Mouse (Mus musculus): Measurements from ENCODE around the gene Abcc5. TPM values are rescaled to one million over a fixed set of nuclear protein-coding genes. Genes with fewer than 3 reads are reported as not detected.

Abcc5 gene
- polyA plus RNA-seq, 1 experiment, result 19.1 TPM

DNA sequence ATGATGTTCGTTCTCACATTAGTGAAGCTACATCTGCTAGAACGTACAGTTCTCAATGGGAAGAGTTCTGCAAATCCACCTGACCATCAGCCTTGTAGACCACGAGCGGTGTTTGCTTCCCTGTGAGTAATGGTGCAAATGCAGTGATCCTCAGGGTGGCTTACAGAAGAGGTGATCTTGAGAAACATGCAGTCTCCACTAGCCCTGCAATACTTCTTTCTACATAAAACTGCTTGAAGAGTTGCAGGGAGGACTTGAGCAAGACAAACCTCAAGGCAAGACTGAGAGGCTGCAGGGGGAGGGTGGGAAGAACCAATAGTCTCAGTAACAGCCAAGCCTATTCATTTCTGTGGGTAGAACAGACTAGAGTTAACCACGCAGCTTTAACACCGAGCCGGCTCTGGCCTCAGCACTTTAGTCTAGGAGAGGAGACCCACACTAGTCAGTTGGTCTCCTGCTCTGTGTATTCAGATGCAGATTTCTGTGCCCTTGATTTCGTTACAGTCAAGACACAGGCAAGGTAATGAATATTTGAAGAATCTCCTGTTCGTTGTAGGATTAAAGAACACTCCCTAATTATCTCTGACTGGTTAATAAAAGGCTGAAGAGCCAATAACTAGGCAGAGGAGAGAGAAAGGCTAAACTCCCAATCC, 66.4 kb downstream of the Abcc5 start:
- Histone ChIP-seq H3K27ac (ENCODE audit: insufficient read depth, low read depth, low read length) (no peak overlapping the region), H3K36me3 (ENCODE audit: control insufficient read depth, insufficient read depth, low read length) (0 out of 2 replicates have a peak, but pooled peaks cover 2% of the 10 kb centered on the region), H3K4me1 (ENCODE audit: control insufficient read depth, insufficient read depth, insufficient read length, low read length) (peaks cover 17% of the 10 kb centered on the region; the same call in 1 of the 2 replicates), H3K27me3 (ENCODE audit: control insufficient read depth, insufficient read depth, low read length) (no peaks in the 10 kb centered on the region), H3K4me3 (ENCODE audit: low read depth, low read length) (no peak overlapping the region)
- WGBS, result 84% methylated on average over 9 of the region's 9 CpGs
- TF ChIP-seq CTCF (IDR thresholded peaks at IDR 0.05; ENCODE audit: extremely low read depth, insufficient read length, insufficient replicate concordance, low read depth, low read length) (no peak), POLR2A (IDR thresholded peaks at IDR 0.05; ENCODE audit: low read depth, low read length) (no peak)

DNA sequence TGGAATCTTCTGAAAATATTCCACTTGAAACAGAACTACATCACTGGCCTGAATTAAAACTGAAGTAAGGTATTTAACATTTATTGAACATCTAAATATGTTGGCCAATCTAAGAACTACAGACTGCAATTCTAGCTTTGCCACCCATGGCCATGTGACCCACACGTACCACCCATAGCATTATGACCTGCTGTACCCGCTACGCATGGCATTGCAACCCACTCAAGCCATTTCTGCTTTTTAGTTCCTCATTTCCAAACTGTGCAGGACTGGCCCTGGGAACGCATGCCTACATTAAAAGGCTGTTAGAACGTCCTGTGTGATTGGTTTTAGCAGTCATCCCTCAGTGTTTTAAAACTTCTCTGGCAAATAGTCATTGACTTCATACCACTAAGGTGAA, 68.4 kb downstream of the Abcc5 start:
- H3K4me3 ChIP-seq (ENCODE audit: low read depth, low read length), result no peak overlapping the region
- H3K27me3 ChIP-seq (ENCODE audit: control insufficient read depth, insufficient read depth, low read length), result no peaks in the 10 kb centered on the region
- H3K4me1 ChIP-seq (ENCODE audit: control insufficient read depth, insufficient read depth, insufficient read length, low read length), result peaks cover 11% of the 10 kb centered on the region; the same call in 1 of the 2 replicates
- WGBS, result 86% methylated on average over 5 of the region's 5 CpGs
- no peak overlapping the region for H3K27ac ChIP-seq (ENCODE audit: insufficient read depth, low read depth, low read length)
- TF ChIP-seq POLR2A (IDR thresholded peaks at IDR 0.05; ENCODE audit: low read depth, low read length), result no peak
- no peak for TF ChIP-seq CTCF (IDR thresholded peaks at IDR 0.05; ENCODE audit: extremely low read depth, insufficient read length, insufficient replicate concordance, low read depth, low read length)
- H3K36me3 ChIP-seq (ENCODE audit: control insufficient read depth, insufficient read depth, low read length), result 0 out of 2 replicates have a peak, but pooled peaks cover 2% of the 10 kb centered on the region

GRCm38 (mm10) chr16:20354762-20355161, 71.4 kb downstream of the Abcc5 start:
- Histone ChIP-seq H3K4me3 (ENCODE audit: low read depth, low read length) (no peak overlapping the region), H3K4me1 (ENCODE audit: control insufficient read depth, insufficient read depth, insufficient read length, low read length) (peaks cover 12% of the 10 kb centered on the region; the same call in 1 of the 2 replicates), H3K36me3 (ENCODE audit: control insufficient read depth, insufficient read depth, low read length) (0 out of 2 replicates have a peak, but pooled peaks cover 3% of the 10 kb centered on the region), H3K27ac (ENCODE audit: insufficient read depth, low read depth, low read length) (no peak overlapping the region), H3K27me3 (ENCODE audit: control insufficient read depth, insufficient read depth, low read length) (no peaks in the 10 kb centered on the region)
- WGBS, result 93% methylated on average over 2 of the region's 2 CpGs
- no peak for TF ChIP-seq POLR2A (IDR thresholded peaks at IDR 0.05; ENCODE audit: low read depth, low read length)
- TF ChIP-seq CTCF (IDR thresholded peaks at IDR 0.05; ENCODE audit: extremely low read depth, insufficient read length, insufficient replicate concordance, low read depth, low read length), result no peak

GRCm38 (mm10) chr16:20354011-20354410, 72.2 kb downstream of the Abcc5 start:
- Histone ChIP-seq H3K4me1 (ENCODE audit: control insufficient read depth, insufficient read depth, insufficient read length, low read length) (peaks cover 12% of the 10 kb centered on the region; the same call in 1 of the 2 replicates), H3K36me3 (ENCODE audit: control insufficient read depth, insufficient read depth, low read length) (0 out of 2 replicates have a peak, but pooled peaks cover 3% of the 10 kb centered on the region), H3K27me3 (ENCODE audit: control insufficient read depth, insufficient read depth, low read length) (no peaks in the 10 kb centered on the region), H3K27ac (ENCODE audit: insufficient read depth, low read depth, low read length) (no peak overlapping the region), H3K4me3 (ENCODE audit: low read depth, low read length) (no peak overlapping the region)
- TF ChIP-seq POLR2A (IDR thresholded peaks at IDR 0.05; ENCODE audit: low read depth, low read length), result no peak
- 97% methylated on average over 1 of the region's 1 CpGs for WGBS

DNA sequence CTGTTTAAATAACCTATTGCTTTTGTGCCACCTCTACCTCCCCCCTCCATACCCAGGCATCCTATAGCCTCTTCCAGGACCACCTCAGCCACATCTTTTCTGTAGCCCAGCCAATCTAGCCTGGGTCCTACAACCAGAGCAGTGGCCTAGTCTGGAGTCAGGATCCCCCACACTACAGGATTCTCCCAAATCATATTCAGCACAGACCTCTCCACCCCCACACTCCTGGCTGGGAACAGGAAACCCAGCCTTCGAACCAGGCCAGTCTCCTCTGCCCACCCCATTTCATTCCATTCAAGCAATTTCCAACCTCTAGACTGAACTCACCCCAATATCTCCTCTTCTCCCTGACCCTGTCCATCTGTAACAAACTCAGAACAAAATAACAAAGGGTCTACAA, 80.7 kb downstream of the Abcc5 start:
- H3K27ac ChIP-seq (ENCODE audit: insufficient read depth, low read depth, low read length), result no peak overlapping the region
- 86% methylated on average over 1 of the region's 1 CpGs for WGBS
- TF ChIP-seq CTCF (IDR thresholded peaks at IDR 0.05; ENCODE audit: extremely low read depth, insufficient read length, insufficient replicate concordance, low read depth, low read length), result no peak
- TF ChIP-seq POLR2A (IDR thresholded peaks at IDR 0.05; ENCODE audit: low read depth, low read length), result no peak
- no peaks in the 10 kb centered on the region for H3K36me3 ChIP-seq (ENCODE audit: control insufficient read depth, insufficient read depth, low read length)
- H3K4me3 ChIP-seq (ENCODE audit: low read depth, low read length), result no peak overlapping the region
- no peaks in the 10 kb centered on the region for H3K27me3 ChIP-seq (ENCODE audit: control insufficient read depth, insufficient read depth, low read length)
- H3K4me1 ChIP-seq (ENCODE audit: control insufficient read depth, insufficient read depth, insufficient read length, low read length), result no peaks in the 10 kb centered on the region

DNA sequence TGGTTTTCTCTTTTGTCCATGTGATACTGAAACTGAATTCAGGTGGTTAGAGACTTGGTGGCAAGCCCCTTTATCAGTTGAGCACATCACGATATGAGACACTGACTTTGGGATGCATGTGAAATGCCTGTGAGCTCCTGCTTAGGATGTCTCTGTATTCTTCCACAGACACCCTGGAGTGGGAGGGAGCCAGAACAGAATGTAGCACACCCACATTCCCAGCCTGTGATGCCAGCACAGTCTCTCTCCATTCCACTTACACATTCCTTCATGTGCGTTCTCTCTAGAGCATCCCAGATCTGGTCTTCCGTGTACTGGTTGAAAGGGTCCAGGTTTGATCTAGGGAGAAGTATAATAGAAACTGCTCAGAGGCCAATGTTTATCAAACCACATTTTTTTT, 87.6 kb downstream of the Abcc5 start:
- TF ChIP-seq POLR2A (IDR thresholded peaks at IDR 0.05; ENCODE audit: low read depth, low read length) (no peak), CTCF (IDR thresholded peaks at IDR 0.05; ENCODE audit: extremely low read depth, insufficient read length, insufficient replicate concordance, low read depth, low read length) (no peak)
- H3K27ac ChIP-seq (ENCODE audit: insufficient read depth, low read depth, low read length), result no peak overlapping the region
- H3K27me3 ChIP-seq (ENCODE audit: control insufficient read depth, insufficient read depth, low read length), result no peaks in the 10 kb centered on the region
- 0 out of 2 replicates have a peak, but pooled peaks cover 3% of the 10 kb centered on the region for H3K36me3 ChIP-seq (ENCODE audit: control insufficient read depth, insufficient read depth, low read length)
- no peaks in the 10 kb centered on the region for H3K4me1 ChIP-seq (ENCODE audit: control insufficient read depth, insufficient read depth, insufficient read length, low read length)
- WGBS, result 96% methylated on average over 3 of the region's 3 CpGs
- H3K4me3 ChIP-seq (ENCODE audit: low read depth, low read length), result no peak overlapping the region

- WGBS, result 95% methylated on average over 8 of the region's 8 CpGs
- H3K36me3 ChIP-seq (ENCODE audit: control insufficient read depth, insufficient read depth, low read length), result 0 out of 2 replicates have a peak, but pooled peaks cover 3% of the 10 kb centered on the region
- no peak overlapping the region for H3K4me3 ChIP-seq (ENCODE audit: low read depth, low read length)
- H3K27me3 ChIP-seq (ENCODE audit: control insufficient read depth, insufficient read depth, low read length), result no peaks in the 10 kb centered on the region
- H3K27ac ChIP-seq (ENCODE audit: insufficient read depth, low read depth, low read length), result no peak overlapping the region
- H3K4me1 ChIP-seq (ENCODE audit: control insufficient read depth, insufficient read depth, insufficient read length, low read length), result no peaks in the 10 kb centered on the region
- TF ChIP-seq CTCF (IDR thresholded peaks at IDR 0.05; ENCODE audit: extremely low read depth, insufficient read length, insufficient replicate concordance, low read depth, low read length) (no peak), POLR2A (IDR thresholded peaks at IDR 0.05; ENCODE audit: low read depth, low read length) (no peak)
Observed at GRCm38 (mm10) chr16:20334918-20335317, 91.3 kb downstream of the Abcc5 start.
